Mouse (Mus musculus) lung, postnatal 0 days (tissue): ENCODE measurements around the gene Abcg5.

Experiments used
- CTCF ChIP-seq: IDR thresholded peaks from 2 replicates; pipeline ENCODE4 v1.5.1; 2016; ENCODE audit warnings: antibody characterized with exemption, mild to moderate bottlenecking
- EP300 ChIP-seq: IDR thresholded peaks from 2 replicates; pipeline ENCODE4 v1.6.1; 2016; ENCODE audit warnings: antibody characterized with exemption, mild to moderate bottlenecking, control low read depth

DNA sequence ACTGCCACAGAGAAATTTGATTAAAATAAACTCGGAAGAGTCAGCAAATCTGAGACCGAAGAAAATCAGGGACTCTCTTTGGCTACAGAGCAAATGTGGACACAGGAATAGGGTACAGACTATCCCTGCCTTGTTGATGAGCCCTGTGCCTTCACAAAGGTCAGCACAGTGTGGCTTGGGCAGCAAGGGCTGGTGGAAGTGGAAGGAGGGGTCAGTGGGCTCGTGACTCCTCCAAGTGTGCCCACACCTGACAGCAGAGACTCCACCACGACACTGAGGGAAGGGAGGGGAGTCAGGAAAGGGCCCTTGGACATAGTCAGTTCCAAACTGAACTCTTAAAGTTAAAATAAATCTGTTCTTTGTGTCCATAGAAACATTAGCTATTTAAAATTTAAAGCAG is 32.1 kb upstream of the Abcg5 start:
- no peak for TF ChIP-seq CTCF
- no peak for TF ChIP-seq EP300
